Mouse (Mus musculus) urinary bladder, adult 18-20 months (tissue): ENCODE data around the gene Slc43a2.

Source experiments
- DNase-seq, 2 experiments: peaks; one replicate each; pipeline ENCODE4 v3.0.0; 2022; ENCODE audit warnings: low spot score in 2 of 2, mixed read lengths in 2 of 2

The Slc43a2 gene

GRCm38 (mm10) chr11:75531469-75532242 lies at the start of gene Slc43a2:
Gene Slc43a2, plus strand, starts transcription at chr11:75531694.
- peak; percentile 88 to 90 for DNase-seq

DNA sequence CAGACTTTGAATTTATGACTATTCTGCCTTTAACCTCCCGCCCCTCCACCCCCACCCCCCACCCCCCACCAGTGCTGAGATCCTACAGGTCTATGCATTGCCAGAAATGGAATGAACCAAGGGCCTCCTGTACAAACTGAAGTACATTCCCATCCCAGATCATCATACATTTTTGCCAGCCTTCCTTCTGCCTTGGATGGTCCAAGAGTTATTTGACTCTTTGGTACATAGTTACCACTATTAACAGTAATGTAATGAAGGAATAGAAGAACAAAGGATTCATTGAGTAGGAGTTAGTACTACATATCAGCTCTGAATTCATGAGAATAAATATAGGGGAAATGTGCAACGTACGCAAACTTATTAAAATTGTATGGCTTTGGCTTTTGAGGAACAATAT lies 45.3 kb upstream of the Slc43a2 start:
- no peak for DNase-seq

GRCm38 (mm10) chr11:75486601-75487285 lies 44.8 kb upstream of the Slc43a2 start, which contains the start of gene Prpf8:
Gene Prpf8, plus strand, starts transcription at chr11:75486816.
- DNase-seq: peak; percentile 95 to 97

GRCm38 (mm10) chr11:75487496-75487895 lies 44.0 kb upstream of the Slc43a2 start:
- DNase-seq: no peak

- no peak for DNase-seq
Measured at GRCm38 (mm10) chr11:75494296-75495049, 37.0 kb upstream of the Slc43a2 start.

- DNase-seq: no peak
Measured at GRCm38 (mm10) chr11:75498126-75498525, 33.4 kb upstream of the Slc43a2 start.

DNA sequence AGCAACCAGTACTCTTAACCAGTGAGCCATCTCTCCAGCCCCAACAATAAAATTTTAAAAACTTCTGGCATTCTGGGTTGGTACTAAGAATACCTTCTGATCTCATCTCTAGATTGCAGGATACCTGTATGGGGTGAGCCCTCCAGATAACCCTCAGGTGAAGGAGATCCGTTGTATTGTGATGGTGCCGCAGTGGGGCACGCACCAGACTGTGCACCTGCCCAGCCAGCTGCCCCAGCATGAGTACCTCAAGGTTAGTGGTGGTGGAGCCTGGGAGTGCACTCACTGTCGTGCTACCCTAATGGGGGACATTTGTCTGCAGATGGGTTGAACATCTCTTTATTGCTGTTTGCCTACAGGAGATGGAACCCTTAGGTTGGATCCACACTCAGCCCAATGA lies 23.3 kb upstream of the Slc43a2 start:
- no peak for DNase-seq

DNA sequence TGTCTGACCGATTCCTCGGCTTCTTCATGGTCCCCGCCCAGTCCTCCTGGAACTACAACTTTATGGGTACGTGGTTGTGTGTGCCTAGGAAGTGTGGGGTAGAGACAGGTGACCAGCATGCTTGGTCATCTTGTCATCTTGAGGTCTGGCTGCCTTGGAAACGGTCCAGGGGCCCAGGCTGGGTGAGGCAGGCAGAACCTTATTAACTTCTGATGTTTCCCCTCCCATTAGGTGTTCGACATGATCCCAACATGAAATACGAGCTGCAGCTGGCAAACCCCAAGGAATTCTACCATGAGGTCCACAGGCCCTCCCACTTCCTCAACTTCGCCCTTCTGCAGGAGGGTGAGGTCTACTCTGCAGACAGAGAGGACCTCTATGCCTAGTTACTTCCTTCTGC lies 22.6 kb upstream of the Slc43a2 start:
- DNase-seq: no peak

DNA sequence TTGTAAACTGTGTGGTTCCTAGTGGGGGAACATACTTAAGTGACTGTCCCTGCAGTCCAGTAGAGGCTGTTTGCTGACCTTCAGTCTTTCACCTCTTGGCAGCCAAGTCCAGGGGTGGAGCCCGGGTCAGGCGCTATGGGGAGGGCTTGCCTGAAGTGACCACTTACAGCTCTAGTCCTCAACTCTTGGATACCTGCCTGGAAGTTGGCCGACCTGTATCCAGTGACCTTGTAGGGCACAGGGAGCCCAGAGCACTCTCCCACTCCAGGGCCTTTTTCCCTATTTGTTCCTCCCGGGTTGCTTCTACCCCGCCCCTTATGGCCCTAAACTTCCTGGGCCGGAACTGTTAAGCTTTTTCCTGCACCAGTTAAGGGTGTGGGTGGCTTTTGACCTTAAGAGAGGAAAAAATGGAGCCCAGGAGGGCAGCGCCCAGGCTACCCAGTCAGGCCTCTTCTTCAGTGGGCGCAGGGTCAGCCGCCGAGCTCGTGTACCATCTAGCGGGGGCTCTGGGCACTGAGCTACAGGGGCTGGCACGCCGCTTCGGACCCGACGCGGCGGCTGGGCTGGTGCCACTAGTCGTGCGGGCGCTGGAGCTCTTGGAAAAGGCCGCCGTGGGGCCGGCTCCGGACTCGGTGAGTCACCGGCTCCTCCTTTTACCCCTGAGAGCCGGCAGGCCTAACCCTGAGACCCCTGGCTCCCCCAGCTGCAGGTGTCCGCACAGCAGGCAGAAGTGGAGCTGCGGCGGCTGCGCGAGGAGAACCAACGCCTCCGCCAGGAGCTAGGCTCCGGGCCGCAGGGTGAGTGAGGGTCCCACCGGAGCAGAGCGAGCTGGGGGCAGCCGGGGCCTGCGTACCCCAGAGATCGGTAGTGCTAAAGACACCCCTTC lies 21.5 kb upstream of the Slc43a2 start, which contains the start of gene Rilp:
Gene Rilp, plus strand, starts transcription at position 354 of the 886 bp plus-strand sequence.
- DNase-seq: peak in 1 of 2 experiments; percentile 37

DNA sequence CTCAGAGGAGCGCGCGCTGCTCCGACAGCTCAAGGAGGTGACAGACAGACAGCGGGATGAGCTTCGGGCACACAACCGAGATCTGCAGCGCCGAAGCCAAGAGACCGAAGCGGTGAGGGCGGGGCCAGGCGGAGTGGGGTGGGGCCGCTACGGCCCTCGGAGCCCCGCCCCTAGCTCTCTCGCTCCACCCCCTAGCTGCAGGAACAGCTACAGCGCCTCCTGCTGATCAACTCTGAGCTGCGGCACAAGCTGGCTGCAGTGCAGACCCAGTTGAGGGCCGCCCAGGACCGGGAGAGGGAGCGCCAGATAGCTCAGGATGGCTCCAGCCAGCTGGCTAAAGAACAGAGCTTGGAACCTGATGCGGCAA lies 20.9 kb upstream of the Slc43a2 start:
- peak; percentile 87 to 90 for DNase-seq

DNA sequence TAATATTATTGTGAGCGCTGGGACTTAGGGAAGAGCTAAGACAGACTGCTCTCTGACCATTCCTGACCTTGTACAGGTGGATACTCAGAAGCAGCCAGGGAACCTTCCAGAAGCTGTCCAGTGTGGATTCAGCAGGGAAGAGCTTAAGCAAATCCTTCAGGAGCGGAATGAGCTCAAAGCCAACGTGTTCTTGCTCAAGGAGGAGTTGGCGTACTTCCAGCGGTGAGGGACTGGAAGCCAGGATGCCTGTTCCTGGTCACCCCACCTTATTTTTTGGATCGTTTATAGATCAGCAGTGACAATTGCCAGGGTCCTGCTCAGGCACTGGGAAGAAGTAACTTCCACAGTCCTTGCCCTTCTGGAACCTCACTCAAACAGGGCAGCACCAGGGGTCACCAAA lies 20.3 kb upstream of the Slc43a2 start:
- DNase-seq: no peak

DNA sequence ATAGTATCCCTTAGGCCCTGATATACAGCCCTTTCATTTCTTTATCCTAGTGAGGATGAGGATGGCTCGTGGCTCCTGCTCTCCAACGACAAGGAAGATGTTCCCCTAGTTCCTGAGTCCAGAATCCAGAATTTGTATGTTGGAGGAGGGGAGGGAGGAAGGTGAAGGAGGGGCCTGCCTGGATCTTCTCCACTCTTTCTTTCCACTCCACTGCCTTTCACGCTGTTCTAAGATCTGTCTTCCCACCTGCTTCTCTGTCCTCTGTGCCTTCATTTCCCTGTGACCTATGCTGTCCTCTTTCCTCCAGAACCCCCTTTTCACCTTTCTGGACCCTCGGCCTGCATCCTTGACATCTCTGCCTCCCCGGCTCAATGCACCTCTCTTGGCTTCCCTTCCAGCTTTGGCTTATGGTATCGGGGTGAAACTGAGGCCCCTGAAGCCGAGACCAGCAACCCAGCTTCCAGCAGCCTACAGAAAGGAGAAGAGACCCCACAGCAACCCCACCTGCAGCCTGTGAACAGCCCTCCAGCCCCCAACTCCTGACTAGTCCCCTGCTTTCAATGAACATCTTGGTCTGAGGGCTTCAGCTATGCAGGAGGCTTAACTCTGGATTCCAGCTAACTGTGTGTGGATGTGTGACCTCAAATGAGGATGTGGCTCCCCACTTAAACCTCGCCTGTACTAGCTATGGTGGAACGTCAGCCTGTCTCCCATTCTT lies 19.0 kb upstream of the Slc43a2 start:
- DNase-seq: no peak

- DNase-seq: no peak
Measured at GRCm38 (mm10) chr11:75513336-75513735, 18.2 kb upstream of the Slc43a2 start, which contains the start of gene Scarf1. Gene Scarf1, plus strand, starts transcription at chr11:75513540.

DNA sequence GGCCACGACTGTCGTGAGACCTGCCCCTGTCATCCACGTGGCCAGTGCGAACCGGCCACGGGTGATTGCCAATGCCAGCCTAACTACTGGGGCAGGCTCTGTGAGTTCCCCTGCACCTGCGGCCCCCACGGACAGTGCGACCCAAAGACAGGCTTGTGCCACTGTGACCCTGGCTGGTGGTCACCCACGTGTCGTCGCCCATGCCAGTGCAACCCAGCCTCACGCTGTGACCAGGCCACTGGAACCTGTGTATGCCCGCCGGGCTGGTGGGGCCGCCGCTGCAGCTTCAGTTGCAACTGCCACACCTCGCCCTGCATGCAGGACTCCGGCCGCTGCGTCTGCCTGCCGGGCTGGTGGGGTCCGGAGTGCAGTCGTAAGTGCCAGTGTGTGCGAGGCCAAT lies 16.3 kb upstream of the Slc43a2 start:
- no peak for DNase-seq

- DNase-seq: no peak
Measured at GRCm38 (mm10) chr11:75519834-75520633, 11.5 kb upstream of the Slc43a2 start.

DNA sequence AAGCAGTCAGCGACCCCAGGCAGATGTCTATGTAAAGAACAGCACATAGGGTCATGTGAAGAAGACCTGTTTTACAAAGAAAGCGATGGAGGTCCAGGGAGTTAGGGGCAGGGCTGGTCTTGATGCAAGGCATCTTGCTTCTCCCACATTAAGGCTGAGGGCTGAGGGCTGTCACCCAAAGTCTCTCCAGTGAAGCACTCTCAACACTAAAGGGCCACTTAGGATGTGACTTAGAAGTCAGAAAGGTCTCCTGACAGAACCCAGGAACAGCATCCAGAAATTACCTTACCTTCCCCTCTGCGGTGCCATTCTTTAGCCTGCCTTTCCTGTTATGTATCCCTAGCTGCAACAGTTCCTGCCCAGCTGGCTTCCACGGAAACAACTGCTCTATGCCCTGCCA lies 9.9 kb upstream of the Slc43a2 start:
- no peak for DNase-seq

DNA sequence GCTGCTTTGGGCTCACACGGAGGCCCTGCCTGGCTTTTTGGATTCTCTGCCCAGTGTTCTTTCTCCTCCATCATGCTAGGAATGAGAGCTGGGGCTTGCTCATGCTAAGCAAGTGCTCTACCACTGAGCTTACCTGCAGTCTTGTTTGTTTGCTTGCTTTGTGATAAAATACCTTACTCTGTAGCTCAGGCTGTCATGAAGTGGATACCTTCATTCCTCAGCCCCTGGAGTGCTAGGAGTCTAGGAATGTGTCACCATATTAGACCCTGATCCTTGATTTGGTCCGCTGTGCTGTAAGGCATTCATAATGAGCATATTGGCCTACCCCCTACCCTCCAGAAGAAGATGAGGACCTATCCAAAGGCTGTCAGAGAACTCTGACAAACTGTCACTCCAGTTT lies 8.7 kb upstream of the Slc43a2 start:
- DNase-seq: no peak

- DNase-seq: no peak
Measured at GRCm38 (mm10) chr11:75525531-75526125, 5.9 kb upstream of the Slc43a2 start.

- DNase-seq: no peak
Measured at GRCm38 (mm10) chr11:75526943-75527342, 4.6 kb upstream of the Slc43a2 start.
